Mouse (Mus musculus) adrenal gland (tissue): ENCODE results near the gene Ghrh.

ENCODE experiments used
- intact Hi-C: fragments of 180-260 bp; cut with DNase I; formaldehyde crosslinking; loops from one replicate; pipeline ENCODE4 v1.15.1; 2025

The Ghrh gene

GRCm38 (mm10) chr2:157308273-157308917 is 38.9 kb downstream of the Ghrh start:
- intact Hi-C loops = no loop called here

- intact Hi-C loops = no loop called here
These were observed 39.5 kb downstream of the Ghrh start for GRCm38 (mm10) chr2:157307715-157308265.

- intact Hi-C loops = no loop called here
These were observed 40.9 kb downstream of the Ghrh start for GRCm38 (mm10) chr2:157306091-157307032.

- intact Hi-C loops = no loop called here
These were observed 44.2 kb downstream of the Ghrh start for GRCm38 (mm10) chr2:157303096-157303495.

GRCm38 (mm10) chr2:157300051-157300450 is 47.3 kb downstream of the Ghrh start:
- intact Hi-C loops = no loop called here

- intact Hi-C loops = no loop called here
These were observed 51.1 kb downstream of the Ghrh start for GRCm38 (mm10) chr2:157296105-157296689.

- intact Hi-C loops = no loop called here
These were observed 55.2 kb downstream of the Ghrh start for GRCm38 (mm10) chr2:157292093-157292492.

GRCm38 (mm10) chr2:157288996-157289395 is 58.3 kb downstream of the Ghrh start:
- intact Hi-C loops = no loop called here

- intact Hi-C loops = loop anchor here (2.0 kb wide), 1 partner anchor 283 kb away; the partner anchor contains the start of gene Blcap
These were observed 59.8 kb downstream of the Ghrh start for GRCm38 (mm10) chr2:157287542-157287941.

GRCm38 (mm10) chr2:157283321-157283720 is 64.0 kb downstream of the Ghrh start:
- intact Hi-C loops = no loop called here
